Mouse (Mus musculus) limb, embryonic 13.5 days (tissue): Measurements from ENCODE around the gene Aldh8a1. TPM values are rescaled to one million over a fixed set of nuclear protein-coding genes. Genes with fewer than 3 reads are reported as not detected.
A peak's percentile ranks its signal among the peaks of the same experiment; 100 is the strongest.

Experiments used
- ATAC-seq: fragments of 200-750 bp; cut with Nextera tagmentation; 2 replicates; pipeline ENCODE4 v1.8.0; 2017; ENCODE audit warnings: low read depth, moderate number of reproducible peaks, moderate TSS enrichment; ENCODE audit not compliant: low FRiP score
- H3K27ac ChIP-seq: fragments of 300-500 bp; sonication (generic); 2 replicates; pipeline ENCODE4 v1.5.1; 2015; ENCODE audit warnings: inconsistent platforms, mild to moderate bottlenecking, moderate library complexity
- H3K27me3 ChIP-seq: fragments of 300-500 bp; sonication (generic); 2 replicates; pipeline ENCODE4 v1.6.1; 2015; ENCODE audit warnings: mild to moderate bottlenecking, inconsistent platforms
- H3K36me3 ChIP-seq: fragments of 300-500 bp; sonication (generic); 2 replicates; pipeline ENCODE4 v1.6.1; 2015; ENCODE audit warnings: inconsistent platforms, mild to moderate bottlenecking, moderate library complexity
- H3K4me1 ChIP-seq: fragments of 300-500 bp; sonication (generic); 2 replicates; pipeline ENCODE4 v1.6.1; 2015; ENCODE audit warnings: inconsistent platforms
- H3K4me2 ChIP-seq: fragments of 300-500 bp; sonication (generic); replicated peaks from 2 replicates; pipeline ENCODE4 v1.6.1; 2015; ENCODE audit warnings: inconsistent platforms, mild to moderate bottlenecking, moderate library complexity
- H3K4me3 ChIP-seq: fragments of 300-500 bp; sonication (generic); 2 replicates; pipeline ENCODE4 v1.5.1; 2015; ENCODE audit warnings: moderate library complexity, mild to moderate bottlenecking, inconsistent platforms
- H3K9ac ChIP-seq: fragments of 300-500 bp; sonication (generic); 2 replicates; pipeline ENCODE4 v1.6.1; 2015; ENCODE audit warnings: mild to moderate bottlenecking, inconsistent platforms
- H3K9me3 ChIP-seq: fragments of 300-500 bp; sonication (generic); 2 replicates; pipeline ENCODE4 v1.6.1; 2016; ENCODE audit warnings: inconsistent platforms
- WGBS: fragments of 180-500 bp; shearing (Covaris S2); methylation state at CpG from one replicate; pipeline ENCODE4 v1.1.7; 2015; 5-methylcytosine and 5-hydroxymethylcytosine counted together
- polyA plus RNA-seq: library from polyadenylated mRNA; unstranded; fragments of >200 nt; fragmentation: Nextera tagmentation; extraction: Ambion mirVana; gene quantifications from 2 replicates; pipeline ENCODE4 v1.2.1, GENCODE M21; 2015

Gene Aldh8a1
- polyA plus RNA-seq, 1 experiment from 2014 or later = 0.14 TPM

DNA sequence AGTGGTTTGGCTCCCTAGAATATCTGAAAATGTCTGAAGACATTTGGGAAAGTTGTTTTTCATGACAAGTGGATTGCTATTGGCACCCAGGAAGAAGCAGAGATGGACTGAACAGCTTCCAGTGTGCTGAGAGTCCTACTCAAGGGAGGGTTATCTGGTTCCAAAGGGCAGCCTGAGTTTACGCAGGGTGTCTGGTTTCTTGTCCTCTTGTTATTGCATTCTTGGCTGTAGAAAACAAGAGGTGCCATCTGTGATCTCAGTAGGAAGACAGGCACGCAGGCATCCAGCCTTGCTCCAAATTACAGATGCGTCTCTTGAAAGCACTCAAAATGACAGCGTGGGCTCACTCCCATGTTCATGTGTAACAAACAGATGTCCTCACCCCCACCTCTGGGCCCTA is 63.9 kb downstream of the Aldh8a1 start:
- WGBS = 42% methylated on average over 4 of the region's 4 CpGs
- Histone ChIP-seq H3K4me2 (no peak overlapping the region), H3K27me3 (no peaks in the 10 kb centered on the region), H3K27ac (no peak overlapping the region), H3K4me3 (no peak overlapping the region), H3K9ac (no peak overlapping the region), H3K9me3 (no peaks in the 10 kb centered on the region), H3K36me3 (no peaks in the 10 kb centered on the region), H3K4me1 (peaks cover 36% of the 10 kb centered on the region)
- ATAC-seq = no peak

GRCm38 (mm10) chr10:21441690-21442089 is 64.6 kb downstream of the Aldh8a1 start:
- Histone ChIP-seq H3K27ac (no peak overlapping the region), H3K36me3 (no peaks in the 10 kb centered on the region), H3K4me1 (peaks cover 38% of the 10 kb centered on the region), H3K9ac (no peak overlapping the region), H3K9me3 (no peaks in the 10 kb centered on the region), H3K27me3 (no peaks in the 10 kb centered on the region), H3K4me3 (no peak overlapping the region), H3K4me2 (no peak overlapping the region)
- ATAC-seq = no peak
- WGBS = 69% methylated on average over 4 of the region's 4 CpGs

GRCm38 (mm10) chr10:21443646-21444324 is 66.7 kb downstream of the Aldh8a1 start:
- no peak; the same call in 1 of the 2 replicates for ATAC-seq
- no peaks in the 10 kb centered on the region for H3K36me3 ChIP-seq
- no peak overlapping the region for H3K4me3 ChIP-seq
- H3K9me3 ChIP-seq = no peaks in the 10 kb centered on the region
- no peak overlapping the region for H3K9ac ChIP-seq
- H3K4me2 ChIP-seq = peak overlapping the region; percentile 1
- peaks cover 47% of the 10 kb centered on the region for H3K4me1 ChIP-seq
- H3K27me3 ChIP-seq = no peaks in the 10 kb centered on the region
- H3K27ac ChIP-seq = peak overlapping the region; percentile 63
- 31% methylated on average over 8 of the region's 8 CpGs for WGBS

- Histone ChIP-seq H3K27ac (peak overlapping the region; percentile 63; the same call in 1 of the 2 replicates), H3K27me3 (no peaks in the 10 kb centered on the region), H3K4me3 (no peak overlapping the region), H3K4me2 (no peak overlapping the region), H3K9me3 (no peaks in the 10 kb centered on the region), H3K4me1 (peaks cover 47% of the 10 kb centered on the region), H3K36me3 (no peaks in the 10 kb centered on the region), H3K9ac (no peak overlapping the region)
- ATAC-seq = no peak
- 78% methylated on average over 9 of the region's 9 CpGs for WGBS
Observed at GRCm38 (mm10) chr10:21444410-21444809, 67.3 kb downstream of the Aldh8a1 start.

Other genes with a start within 250 kb of the Aldh8a1 start
- gene Myb, start 216.3 kb upstream of the Aldh8a1 start, polyA plus RNA-seq = 4.6 TPM in 2 replicates
- gene Hbs1l, start 81.3 kb upstream of the Aldh8a1 start, polyA plus RNA-seq = 94.9 and 96.7 TPM in 2 replicates
- not detected in 2 replicates for gene 1700020N01Rik, start 215.9 kb downstream of the Aldh8a1 start, polyA plus RNA-seq